Mouse (Mus musculus): Measurements from ENCODE around the gene Oxsr1. TPM values are rescaled to one million over a fixed set of nuclear protein-coding genes. Genes with fewer than 3 reads are reported as not detected.
A peak's percentile ranks its signal among the peaks of the same experiment; 100 is the strongest.

Oxsr1 gene
- polyA plus RNA-seq, 1 experiment, result 47.9 TPM

DNA sequence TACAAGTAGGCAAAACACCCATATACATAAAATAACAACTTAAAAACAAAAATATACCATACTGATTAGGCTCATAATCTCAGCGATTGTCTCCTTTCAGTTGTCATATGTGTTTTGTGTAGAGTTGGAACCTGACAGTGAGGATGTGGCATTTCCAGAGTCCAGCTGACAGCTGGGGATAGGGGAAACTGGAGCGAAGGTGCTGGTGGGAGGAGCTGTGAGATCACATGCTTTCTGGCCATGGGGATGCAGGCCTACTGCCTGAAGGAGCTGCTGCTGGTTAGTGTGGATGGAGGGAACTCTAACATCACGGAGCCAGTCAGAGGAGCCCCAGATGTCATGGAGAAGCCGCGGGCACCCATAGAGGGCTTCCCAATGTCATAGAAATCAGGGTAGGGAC lies 116.5 kb downstream of the Oxsr1 start:
- 88% methylated on average over 5 of the region's 5 CpGs for WGBS
- H3K27me3 ChIP-seq (ENCODE audit: control insufficient read depth, insufficient read depth, low read length), result no peaks in the 10 kb centered on the region
- no peak for TF ChIP-seq CTCF (IDR thresholded peaks at IDR 0.05; ENCODE audit: borderline replicate concordance, insufficient read depth, low read depth, low read length)
- TF ChIP-seq POLR2A (IDR thresholded peaks at IDR 0.05; ENCODE audit: borderline replicate concordance, insufficient read depth, low read length), result no peak
- DNase-seq, result no peak
- H3K27ac ChIP-seq (ENCODE audit: insufficient read depth, low read length), result no peak overlapping the region
- H3K4me1 ChIP-seq (ENCODE audit: control insufficient read depth, insufficient read depth, low read length), result no peaks in the 10 kb centered on the region
- no peak overlapping the region for H3K4me3 ChIP-seq (replicated peaks; ENCODE audit: insufficient read depth, low read depth, low read length)

DNA sequence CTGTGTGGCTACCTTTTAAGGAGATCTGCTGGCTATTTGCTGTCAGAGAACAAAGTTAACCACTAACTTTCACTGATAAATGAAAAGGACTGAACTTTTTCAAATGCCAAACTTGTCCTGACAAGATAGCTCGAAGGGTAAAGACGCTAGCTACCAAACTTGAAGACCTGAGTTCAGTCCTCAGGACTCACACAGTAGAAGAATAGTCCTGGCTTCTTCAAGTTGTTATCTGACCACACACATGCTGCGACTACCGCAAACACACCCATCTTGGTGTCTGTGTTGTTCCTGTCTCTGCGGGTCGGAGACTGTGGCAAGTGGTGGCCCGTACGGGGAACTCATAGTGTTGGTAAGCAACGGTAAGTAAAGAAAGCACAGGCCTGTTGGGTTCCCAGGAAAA lies 118.6 kb downstream of the Oxsr1 start:
- H3K27me3 ChIP-seq (ENCODE audit: control insufficient read depth, insufficient read depth, low read length), result no peaks in the 10 kb centered on the region
- no peak overlapping the region for H3K27ac ChIP-seq (ENCODE audit: insufficient read depth, low read length)
- no peak for DNase-seq
- WGBS, result 95% methylated on average over 9 of the region's 9 CpGs
- H3K4me3 ChIP-seq (replicated peaks; ENCODE audit: insufficient read depth, low read depth, low read length), result no peak overlapping the region
- no peak for TF ChIP-seq CTCF (IDR thresholded peaks at IDR 0.05; ENCODE audit: borderline replicate concordance, insufficient read depth, low read depth, low read length)
- no peaks in the 10 kb centered on the region for H3K4me1 ChIP-seq (ENCODE audit: control insufficient read depth, insufficient read depth, low read length)

DNA sequence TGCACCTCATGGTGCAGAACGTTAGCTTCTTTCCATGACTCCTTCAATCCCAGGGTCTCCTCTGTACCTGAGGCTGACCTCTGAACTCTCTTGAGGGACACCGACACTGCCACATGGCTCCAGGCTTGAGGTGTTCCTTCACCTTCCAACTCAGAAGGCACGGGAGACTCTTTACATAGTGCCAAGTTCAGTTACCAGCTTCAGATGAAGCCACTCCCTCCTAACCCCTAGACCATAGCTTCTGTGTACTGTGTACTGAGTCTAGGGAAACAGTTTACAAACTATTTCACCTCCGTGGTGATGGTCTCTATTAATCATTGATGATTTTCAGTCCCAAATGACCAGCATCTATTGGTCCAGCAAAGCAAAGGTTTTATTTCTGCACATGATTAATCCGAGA lies 120.6 kb downstream of the Oxsr1 start:
- H3K4me1 ChIP-seq (ENCODE audit: control insufficient read depth, insufficient read depth, low read length), result no peaks in the 10 kb centered on the region
- no peak for DNase-seq
- H3K27ac ChIP-seq (ENCODE audit: insufficient read depth, low read length), result no peak overlapping the region
- 85% methylated on average over 5 of the region's 5 CpGs for WGBS
- H3K4me3 ChIP-seq (replicated peaks; ENCODE audit: insufficient read depth, low read depth, low read length), result no peak overlapping the region
- H3K27me3 ChIP-seq (ENCODE audit: control insufficient read depth, insufficient read depth, low read length), result no peaks in the 10 kb centered on the region
- TF ChIP-seq CTCF (IDR thresholded peaks at IDR 0.05; ENCODE audit: borderline replicate concordance, insufficient read depth, low read depth, low read length), result no peak
- no peak for TF ChIP-seq POLR2A (IDR thresholded peaks at IDR 0.05; ENCODE audit: borderline replicate concordance, insufficient read depth, low read length)

DNA sequence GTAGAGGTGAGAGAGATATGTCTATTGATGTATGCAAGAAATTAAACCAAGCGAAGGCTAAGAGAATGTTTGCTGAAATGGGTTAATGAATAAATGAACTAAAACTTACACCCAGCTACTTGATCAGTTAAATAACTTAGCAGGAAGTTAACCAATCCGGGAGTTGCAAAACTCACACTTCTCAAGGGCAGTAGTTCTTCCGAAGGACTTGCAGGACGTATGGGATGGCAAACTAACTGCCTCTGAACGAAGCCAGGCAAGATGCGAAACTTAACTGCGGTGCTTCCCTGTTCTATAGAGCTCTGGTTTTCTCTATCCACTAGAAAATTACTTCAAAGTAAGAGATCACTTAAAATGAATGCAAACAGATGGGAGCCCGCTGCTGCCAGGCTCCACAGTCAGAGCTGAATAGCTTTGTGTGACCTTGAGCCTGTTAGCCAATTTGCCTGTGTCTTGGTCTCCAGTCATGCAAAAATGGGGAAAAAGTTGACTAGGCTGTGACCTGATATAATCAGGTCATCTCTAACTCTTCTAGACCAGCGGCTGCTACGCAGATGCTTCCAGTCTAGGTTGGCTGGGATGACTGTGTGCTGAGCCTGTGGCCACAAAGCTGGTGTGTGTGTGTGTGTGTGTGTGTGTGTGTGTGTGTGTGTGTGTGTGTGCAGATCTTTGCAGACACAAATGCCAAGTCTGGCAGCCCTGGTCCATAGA lies 122.9 kb downstream of the Oxsr1 start:
- Histone ChIP-seq H3K4me1 (ENCODE audit: control insufficient read depth, insufficient read depth, low read length) (no peaks in the 10 kb centered on the region), H3K4me3 (replicated peaks; ENCODE audit: insufficient read depth, low read depth, low read length) (no peak overlapping the region), H3K27ac (ENCODE audit: insufficient read depth, low read length) (no peak overlapping the region), H3K27me3 (ENCODE audit: control insufficient read depth, insufficient read depth, low read length) (no peaks in the 10 kb centered on the region)
- DNase-seq, result no peak
- 52% methylated on average over 10 of the region's 10 CpGs for WGBS
- no peak for TF ChIP-seq POLR2A (IDR thresholded peaks at IDR 0.05; ENCODE audit: borderline replicate concordance, insufficient read depth, low read length)
- no peak for TF ChIP-seq CTCF (IDR thresholded peaks at IDR 0.05; ENCODE audit: borderline replicate concordance, insufficient read depth, low read depth, low read length)

DNA sequence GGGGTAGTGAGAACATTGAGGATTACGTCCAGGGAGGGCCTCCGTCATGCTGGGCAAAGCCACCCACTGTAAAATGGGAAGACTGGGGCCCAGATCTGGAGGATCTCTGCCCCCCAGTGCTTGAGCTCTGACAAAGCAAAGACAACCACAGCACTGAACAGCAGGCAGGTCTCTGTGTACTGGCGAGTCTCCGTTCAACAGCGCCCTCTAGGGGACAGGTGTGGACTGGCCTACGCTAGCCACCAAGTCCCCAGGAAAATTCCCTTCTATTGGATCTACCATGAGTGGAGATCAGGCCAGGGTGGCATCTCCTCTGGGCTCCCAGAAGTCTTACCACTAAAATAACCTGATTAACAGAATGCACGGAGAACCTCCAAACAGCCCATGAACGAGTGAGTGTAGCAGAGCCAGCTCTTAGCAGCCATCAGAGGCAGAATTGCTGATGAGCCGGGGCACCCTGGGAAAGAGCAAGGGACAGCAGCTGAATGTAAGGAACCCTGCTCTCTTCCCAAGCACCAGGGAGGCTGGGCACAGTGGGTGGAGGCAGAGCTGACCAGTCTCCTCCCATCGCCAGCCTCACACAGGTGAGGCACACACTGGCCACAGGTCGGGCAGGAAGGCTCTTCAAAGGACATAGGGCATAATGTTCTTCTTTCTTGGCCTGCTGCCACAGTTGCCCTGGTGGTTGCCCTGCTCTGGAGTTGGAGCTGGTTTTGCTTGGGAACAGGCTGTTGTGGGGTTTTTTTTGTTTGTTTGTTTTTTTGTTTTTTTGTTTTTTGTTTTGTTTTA lies 129.8 kb downstream of the Oxsr1 start:
- peak; percentile 25 to 43 for DNase-seq
- Histone ChIP-seq H3K27me3 (ENCODE audit: control insufficient read depth, insufficient read depth, low read length) (no peaks in the 10 kb centered on the region), H3K4me3 (replicated peaks; ENCODE audit: insufficient read depth, low read depth, low read length) (no peak overlapping the region), H3K27ac (ENCODE audit: insufficient read depth, low read length) (no peak overlapping the region), H3K4me1 (ENCODE audit: control insufficient read depth, insufficient read depth, low read length) (no peaks in the 10 kb centered on the region)
- peak; percentile 73 for TF ChIP-seq CTCF (IDR thresholded peaks at IDR 0.05; ENCODE audit: borderline replicate concordance, insufficient read depth, low read depth, low read length)
- TF ChIP-seq POLR2A (IDR thresholded peaks at IDR 0.05; ENCODE audit: borderline replicate concordance, insufficient read depth, low read length), result no peak
- 38% methylated on average over 11 of the region's 11 CpGs for WGBS

Other genes starting within 250 kb of the Oxsr1 start
- 14.7 and 16.3 TPM in 2 replicates for gene Plcd1, start 228.9 kb downstream of the Oxsr1 start, polyA plus RNA-seq (2012; rRNA removed)
- gene Dlec1, start 219.9 kb downstream of the Oxsr1 start, polyA plus RNA-seq (2012; rRNA removed), result 1.2 and 2.1 TPM in 2 replicates
- gene Acaa1b, start 165.3 kb downstream of the Oxsr1 start, polyA plus RNA-seq (2012; rRNA removed), result 0.52 and 1.2 TPM in 2 replicates
- not detected in 2 replicates for gene Gm47289, start 163.3 kb downstream of the Oxsr1 start, polyA plus RNA-seq (2012; rRNA removed)
- gene Slc22a13, start 113.3 kb downstream of the Oxsr1 start, polyA plus RNA-seq (2012; rRNA removed), result not detected in 2 replicates
- gene Acaa1a, start 17.2 kb upstream of the Oxsr1 start, polyA plus RNA-seq (2012; rRNA removed), result 135 and 139 TPM in 2 replicates
- 5.4 and 6.1 TPM in 2 replicates for gene Myd88, start 19.0 kb upstream of the Oxsr1 start, polyA plus RNA-seq (2012; rRNA removed)
- 5.9 and 6.1 TPM in 2 replicates for gene Xylb, start 35.0 kb upstream of the Oxsr1 start, polyA plus RNA-seq (2012; rRNA removed)
- not detected in 2 replicates for gene Slc22a14, start 43.1 kb upstream of the Oxsr1 start, polyA plus RNA-seq (2012; rRNA removed)
- 4.5 and 5.0 TPM in 2 replicates for gene Acvr2b, start 79.7 kb upstream of the Oxsr1 start, polyA plus RNA-seq (2012; rRNA removed)
- 13.0 and 14.1 TPM in 2 replicates for gene Exog, start 122.5 kb upstream of the Oxsr1 start, polyA plus RNA-seq (2012; rRNA removed)

All from cerebellum, adult 2 months (tissue).